Mouse (Mus musculus) lung, embryonic 15.5 days (tissue): Measurements from ENCODE around the gene Alkal2. TPM values are rescaled to one million over a fixed set of nuclear protein-coding genes. Genes with fewer than 3 reads are reported as not detected.

ENCODE experiments used
- ATAC-seq: fragments of 200-750 bp; cut with Nextera tagmentation; 2 replicates; pipeline ENCODE4 v1.8.0; 2017; ENCODE audit warnings: moderate number of reproducible peaks, borderline replicate concordance; ENCODE audit not compliant: low FRiP score, low TSS enrichment; ENCODE audit errors: extremely low read depth
- H3K27ac ChIP-seq: fragments of 300-500 bp; sonication (generic); 2 replicates; pipeline ENCODE4 v1.5.1; 2015; ENCODE audit warnings: moderate library complexity, mild to moderate bottlenecking, inconsistent platforms
- H3K27me3 ChIP-seq: fragments of 300-500 bp; sonication (generic); 2 replicates; pipeline ENCODE4 v1.6.1; 2015; ENCODE audit warnings: inconsistent platforms
- H3K36me3 ChIP-seq: fragments of 300-500 bp; sonication (generic); 2 replicates; pipeline ENCODE4 v1.6.1; 2015; ENCODE audit warnings: inconsistent platforms
- H3K4me1 ChIP-seq: fragments of 300-500 bp; sonication (generic); 2 replicates; pipeline ENCODE4 v1.6.1; 2015; ENCODE audit warnings: inconsistent platforms
- H3K4me2 ChIP-seq: fragments of 300-500 bp; sonication (generic); 2 replicates; pipeline ENCODE4 v1.6.1; 2015; ENCODE audit warnings: inconsistent platforms, mild to moderate bottlenecking, moderate library complexity
- H3K4me3 ChIP-seq: fragments of 300-500 bp; sonication (generic); 2 replicates; pipeline ENCODE4 v1.5.1; 2015; ENCODE audit warnings: mild to moderate bottlenecking, inconsistent platforms
- H3K9ac ChIP-seq: fragments of 300-500 bp; sonication (generic); 2 replicates; pipeline ENCODE4 v1.6.1; 2015; ENCODE audit warnings: inconsistent platforms
- H3K9me3 ChIP-seq: fragments of 300-500 bp; sonication (generic); 2 replicates; pipeline ENCODE4 v1.6.1; 2016; ENCODE audit warnings: inconsistent platforms
- WGBS: fragments of 180-500 bp; shearing (Covaris S2); methylation state at CpG from one replicate; pipeline ENCODE4 v1.1.7; 2015; 5-methylcytosine and 5-hydroxymethylcytosine counted together
- polyA plus RNA-seq: library from polyadenylated mRNA; unstranded; fragments of >200 nt; fragmentation: Nextera tagmentation; extraction: Ambion mirVana; gene quantifications from 2 replicates; pipeline ENCODE4 v1.2.1, GENCODE M21; 2015

Alkal2 gene
- polyA plus RNA-seq, 1 experiment from 2014 or later, result 0.67 TPM

GRCm38 (mm10) chr12:30933299-30933698 lies 49.2 kb downstream of the Alkal2 start:
- Histone ChIP-seq H3K4me3 (no peak overlapping the region), H3K27ac (no peak overlapping the region), H3K4me1 (no peaks in the 10 kb centered on the region), H3K27me3 (no peaks in the 10 kb centered on the region), H3K4me2 (no peak overlapping the region), H3K36me3 (no peaks in the 10 kb centered on the region), H3K9ac (no peak overlapping the region), H3K9me3 (no peaks in the 10 kb centered on the region)
- no peak for ATAC-seq
- WGBS, result 79% methylated on average over 2 of the region's 2 CpGs

- Histone ChIP-seq H3K4me1 (no peaks in the 10 kb centered on the region), H3K27ac (no peak overlapping the region), H3K9ac (no peak overlapping the region), H3K9me3 (no peaks in the 10 kb centered on the region), H3K27me3 (no peaks in the 10 kb centered on the region), H3K36me3 (no peaks in the 10 kb centered on the region), H3K4me2 (no peak overlapping the region), H3K4me3 (no peak overlapping the region)
- WGBS, result 73% methylated on average over 2 of the region's 2 CpGs
- no peak for ATAC-seq
Observed at GRCm38 (mm10) chr12:30936899-30937298, 52.8 kb downstream of the Alkal2 start.

Other genes starting within 250 kb of the Alkal2 start
- 172 and 190 TPM in 2 replicates for gene Acp1, start 27.3 kb downstream of the Alkal2 start, polyA plus RNA-seq
- 13.3 and 14.7 TPM in 2 replicates for gene Sh3yl1, start 27.3 kb downstream of the Alkal2 start, polyA plus RNA-seq
- 2.5 and 2.7 TPM in 2 replicates for gene Fam110c, start 189.5 kb downstream of the Alkal2 start, polyA plus RNA-seq